ENCODE assay signal across 9 mouse cellular contexts in genomic region chr12:17221891-17222428, GRCm38 (mm10). TPM values are rescaled to one million over a fixed set of nuclear protein-coding genes. Genes with fewer than 3 reads are reported as not detected.
A peak's percentile ranks its signal among the peaks of the same experiment; 100 is the strongest.
DNase-seq lines count a peak whose midpoint lies in the region; ATAC-seq and TF ChIP-seq lines count a peak whose summit lies in the region.
"Had no signal": no experiment of that assay in that cellular context is flagged by ENCODE, and none has a peak within 500 bp of the region (broad histone marks: within the 10 kb centered on the region; RNA-seq: fewer than 3 reads in every experiment).

No protein-coding gene starts in this region.

- intact Hi-C loops in heart, postnatal 36 days (cut with DNase I): no loop called here
- intact Hi-C loops in left cerebral cortex, postnatal 10 days (cut with DNase I): no loop called here

- H3K36me3 ChIP-seq in MEL (ENCODE audit: control insufficient read depth in 1 of 2, insufficient read depth in 2 of 2, low read length in 2 of 2): no peaks in the 10 kb centered on the region
- no peaks in the 10 kb centered on the region for H3K36me3 ChIP-seq in lung, embryonic 14.5 days (ENCODE audit: insufficient read depth)

- TF ChIP-seq POLR2A in MEL (IDR thresholded peaks at IDR 0.05; ENCODE audit: control insufficient read depth in 1 of 2, insufficient read depth in 1 of 2, low read depth in 1 of 2, low read length in 2 of 2, poor library complexity in 1 of 2): no peak

- TF ChIP-seq CTCF in MEL (IDR thresholded peaks at IDR 0.05 in 2 of 3, conservative IDR thresholded peaks at IDR 0.05 in 1 of 3; ENCODE audit: control insufficient read depth in 1 of 3, insufficient read depth in 1 of 3, low read depth in 2 of 3, low read length in 3 of 3, poor library complexity in 1 of 3, severe bottlenecking in 1 of 3): peak; percentile 64 to 83 (median 66)
- peak; percentile 72 for TF ChIP-seq CTCF in lung, embryonic 14.5 days (IDR thresholded peaks at IDR 0.05; ENCODE audit: low read depth)

- H3K27me3 ChIP-seq in MEL (ENCODE audit: control insufficient read depth in 1 of 2, insufficient read depth in 2 of 2, low read length in 2 of 2): peaks cover 0 to 6% of the 10 kb centered on the region in 2 experiments; a peak in 2 of 4 replicates
- H3K27me3 ChIP-seq in lung, embryonic 14.5 days (ENCODE audit: insufficient read depth, low read length): no peaks in the 10 kb centered on the region

- no peak overlapping the region for H3K9ac ChIP-seq in MEL (ENCODE audit: control insufficient read depth, low read depth, low read length, poor library complexity, severe bottlenecking)
- no peak overlapping the region for H3K9ac ChIP-seq in lung, embryonic 14.5 days

- 0 out of 4 replicates have a peak overlapping the region, but pooled peaks of 1 of the 2 experiments have one; percentile 35 for H3K4me3 ChIP-seq in MEL (ENCODE audit: control insufficient read depth in 1 of 2, insufficient read depth in 1 of 2, low read depth in 2 of 2, low read length in 2 of 2)
- H3K4me3 ChIP-seq in lung, embryonic 14.5 days (ENCODE audit: low read depth, low read length): no peak overlapping the region

- H3K27ac ChIP-seq in MEL (ENCODE audit: control insufficient read depth, low read depth, low read length): no peak overlapping the region
- no peak overlapping the region for H3K27ac ChIP-seq in lung, embryonic 14.5 days (ENCODE audit: low read depth)

- H3K4me1 ChIP-seq in MEL (ENCODE audit: control insufficient read depth in 1 of 2, insufficient read depth in 2 of 2, low read length in 2 of 2): no peaks in the 10 kb centered on the region
- H3K4me1 ChIP-seq in lung, embryonic 14.5 days (ENCODE audit: insufficient read depth): no peaks in the 10 kb centered on the region

- no peak for TF ChIP-seq EP300 in MEL (IDR thresholded peaks at IDR 0.05; ENCODE audit: low read depth in 1 of 2, low read length in 2 of 2)

- peak; percentile 37 for TF ChIP-seq RAD21 in MEL (IDR thresholded peaks at IDR 0.05; ENCODE audit: low read depth, low read length)

- no peak for ATAC-seq in lung, embryonic 14.5 days (ENCODE audit: insufficient read depth)

- H3K9me3 ChIP-seq in MEL (replicated peaks; ENCODE audit: insufficient read depth, low read length): no peaks in the 10 kb centered on the region
- H3K9me3 ChIP-seq in lung, embryonic 14.5 days (ENCODE audit: low read depth, low read length): no peaks in the 10 kb centered on the region

- DNase-seq in heart, postnatal 4 days: peak; percentile 14
- DNase-seq in heart, postnatal 36 days: no peak
- DNase-seq in 3T3-L1 (ENCODE audit: low read depth, low spot score) (peak; percentile 45), MEL (ENCODE audit: low read depth, low spot score) (peak; percentile 58)
- DNase-seq in lung, embryonic 14.5 days: peak; percentile 28
- no peak for DNase-seq in ovary, adult 18-20 months (ENCODE audit: low spot score)
- no peak for DNase-seq in cerebellum, adult 9-10 months
- DNase-seq in left cerebral cortex, postnatal 10 days (ENCODE audit: extremely low spot score in 1 of 2, low spot score in 2 of 2): no peak

- 44% methylated on average over 5 of the region's 5 CpGs for WGBS in lung, embryonic 14.5 days

- H3K79me2 ChIP-seq in MEL (ENCODE audit: control insufficient read depth, insufficient read depth, low read length, poor library complexity): no peaks in the 10 kb centered on the region

- no peak overlapping the region for H3K4me2 ChIP-seq in lung, embryonic 14.5 days

TF ChIP-seq in MEL, 35 proteins besides CTCF, POLR2A, EP300 and RAD21:
- TF ChIP-seq GABPA (IDR thresholded peaks at IDR 0.05; ENCODE audit: low read depth, low read length) (no peak), TCF12 (IDR thresholded peaks at IDR 0.05; ENCODE audit: low read depth, low read length) (no peak), SMC3 (IDR thresholded peaks at IDR 0.05; ENCODE audit: low read depth, low read length) (peak; percentile 59), NELFE (IDR thresholded peaks at IDR 0.05; ENCODE audit: low read depth, low read length) (no peak), UBTF (IDR thresholded peaks at IDR 0.05; ENCODE audit: borderline replicate concordance, insufficient read depth, low read depth, low read length) (no peak), JUND (IDR thresholded peaks at IDR 0.05; ENCODE audit: low read depth, low read length) (no peak), ZC3H11A (IDR thresholded peaks at IDR 0.05; ENCODE audit: low read depth, low read length) (peak; percentile 20; the same call in 1 of the 2 replicates)
TF ChIP-seq in MEL: peak in this region for 2.

RNA-seq across cellular contexts. Expression of gene Pdia6, which starts 44.4 kb away (rescaled TPM):
- total RNA-seq in heart, postnatal 4 days (2021): 100 to 1,000 TPM; 130 to 153 TPM
- 100 to 1,000 TPM in 1 of 2 experiments, 10 to 100 TPM in 1; 98.3 to 112 TPM for total RNA-seq in heart, postnatal 36 days (2021)
- 321 and 324 TPM in 2 replicates for total RNA-seq in MEL (2012; rRNA removed)
- 100 to 1,000 TPM in 1 of 2 experiments, not detected in 1; 373 TPM for polyA plus RNA-seq in MEL (2012; ENCODE audit: insufficient read depth in 1 of 2, insufficient read length in 2 of 2, low read depth in 1 of 2, low replicate concordance in 2 of 2, missing spikeins in 1 of 2)
- 676 and 706 TPM in 2 replicates for polyA plus RNA-seq in lung, embryonic 14.5 days (2014; fragmentation: Nextera tagmentation; extraction: Ambion mirVana)
- total RNA-seq in left cerebral cortex, postnatal 10 days (2021): 100 to 1,000 TPM; 104 to 113 TPM

RNA-seq across cellular contexts. Expression of gene Kcnf1, which starts 45.3 kb away (rescaled TPM):
- under 1 TPM; 0.33 to 0.47 TPM for total RNA-seq in heart, postnatal 4 days (2021)
- total RNA-seq in heart, postnatal 36 days (2021): not detected
- total RNA-seq in MEL (2012; rRNA removed): not detected in 2 replicates
- polyA plus RNA-seq in MEL (2012; ENCODE audit: insufficient read depth in 1 of 2, insufficient read length in 2 of 2, low read depth in 1 of 2, low replicate concordance in 2 of 2, missing spikeins in 1 of 2): not detected
- 0.19 and 0.34 TPM in 2 replicates for polyA plus RNA-seq in lung, embryonic 14.5 days (2014; fragmentation: Nextera tagmentation; extraction: Ambion mirVana)
- 100 to 1,000 TPM in 1 of 2 experiments, 10 to 100 TPM in 1; 93.6 to 105 TPM for total RNA-seq in left cerebral cortex, postnatal 10 days (2021)
- total RNA-seq: heart, adult 18-20 months had no signal

Comparison
In these comparisons a context has a peak if more than half of its experiments do, and no peak if none do; other contexts are left out.
1. DNase-seq: peak in heart, postnatal 4 days (single experiment), 3T3-L1 (single experiment), MEL (single experiment) and lung, embryonic 14.5 days (single experiment); none in heart, postnatal 36 days (0 of 2), ovary, adult 18-20 months (single experiment), cerebellum, adult 9-10 months (single experiment) and left cerebral cortex, postnatal 10 days (0 of 2).
2. RNA of gene Kcnf1, which starts 45.3 kb away (total RNA-seq): 93.6 to 105 TPM in left cerebral cortex, postnatal 10 days; 0.33 to 0.47 TPM in heart, postnatal 4 days, not detected in heart, postnatal 36 days and not detected in MEL; every median in the first group is over 10 times any median in the second.